Mouse (Mus musculus) cortical plate, adult 2 months (tissue): ENCODE results near the gene Usp54. TPM values are rescaled to one million over a fixed set of nuclear protein-coding genes. Genes with fewer than 3 reads are reported as not detected.

ENCODE experiments used
- H3K27ac ChIP-seq: fragments of 200-500 bp; 2 replicates; pipeline ENCODE4 v1.5.1; 2012; ENCODE audit warnings: low read length, control low read depth, inconsistent platforms; ENCODE audit not compliant: insufficient read depth
- H3K4me1 ChIP-seq: fragments of 200-500 bp; 2 replicates; pipeline ENCODE4 v1.6.1; 2011; ENCODE audit warnings: low read length; ENCODE audit not compliant: control insufficient read depth, insufficient read depth
- H3K4me3 ChIP-seq: fragments of 200-500 bp; 2 replicates; pipeline ENCODE4 v1.5.1; 2011; ENCODE audit warnings: mild to moderate bottlenecking, low read length, control low read depth; ENCODE audit not compliant: insufficient read depth
- CTCF ChIP-seq: fragments of 200-500 bp; IDR thresholded peaks from 2 replicates; pipeline ENCODE4 v1.5.1; 2011; ENCODE audit warnings: mild to moderate bottlenecking, control low read depth, low read length; ENCODE audit not compliant: insufficient read depth; ENCODE audit errors: extremely low read depth
- POLR2A ChIP-seq: fragments of 200-500 bp; IDR thresholded peaks from 2 replicates; pipeline ENCODE4 v1.6.1; 2011; ENCODE audit warnings: mild to moderate bottlenecking, low read length, control low read depth; ENCODE audit not compliant: insufficient read depth; ENCODE audit errors: extremely low read depth
- polyA plus RNA-seq: library from polyadenylated mRNA; depleted of rRNA; stranded (reverse); fragments of >200 nt; gene quantifications from 2 replicates; pipeline ENCODE4 v1.2.3, GENCODE M21; 2012

The Usp54 gene
- polyA plus RNA-seq, 1 experiment: 47.8 TPM

DNA sequence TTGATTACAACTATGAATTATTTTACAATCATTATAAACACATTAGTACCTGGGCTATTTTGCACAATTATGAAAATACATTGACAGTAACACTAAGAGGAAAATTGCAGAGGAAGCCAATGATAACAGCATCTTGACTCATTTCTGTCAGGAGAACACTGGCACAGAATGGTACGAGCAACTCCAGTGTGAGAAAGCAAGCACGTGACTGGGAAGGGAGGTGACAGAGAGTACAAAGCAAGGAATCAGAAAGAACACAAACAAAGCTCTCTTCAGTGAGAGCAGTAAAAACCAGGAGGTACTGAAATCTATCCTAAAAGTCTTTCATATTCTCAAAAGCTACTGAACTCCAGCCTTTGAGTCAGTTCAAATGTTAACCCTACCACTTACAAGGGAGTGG is 24.4 kb downstream of the Usp54 start:
- TF ChIP-seq POLR2A: peak; percentile 53
- no peak for TF ChIP-seq CTCF
- H3K4me1 ChIP-seq: peaks cover 1% of the 10 kb centered on the region; the same call in 1 of the 2 replicates
- H3K27ac ChIP-seq: no peak overlapping the region
- no peak overlapping the region for H3K4me3 ChIP-seq

DNA sequence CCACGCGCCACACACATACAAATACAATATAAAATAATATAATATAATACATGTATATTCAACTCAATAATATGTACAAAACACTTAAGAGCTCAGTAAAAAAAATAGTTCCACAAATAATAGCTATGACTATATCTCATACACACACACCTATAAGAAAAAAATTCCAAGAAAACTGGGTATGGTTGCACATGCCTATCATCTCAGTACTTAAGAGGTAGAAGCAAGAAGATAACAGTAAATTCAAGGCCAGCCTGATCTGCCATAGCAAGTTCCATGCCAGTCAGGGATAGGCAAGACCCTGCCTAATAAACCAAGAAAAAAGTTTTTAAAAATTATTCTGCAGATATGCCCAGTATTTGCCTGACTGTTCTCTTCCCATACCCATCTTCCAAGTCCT is 25.8 kb downstream of the Usp54 start:
- H3K27ac ChIP-seq: no peak overlapping the region
- peaks cover 1% of the 10 kb centered on the region; the same call in 1 of the 2 replicates for H3K4me1 ChIP-seq
- TF ChIP-seq POLR2A (no peak), CTCF (no peak)
- H3K4me3 ChIP-seq: no peak overlapping the region

DNA sequence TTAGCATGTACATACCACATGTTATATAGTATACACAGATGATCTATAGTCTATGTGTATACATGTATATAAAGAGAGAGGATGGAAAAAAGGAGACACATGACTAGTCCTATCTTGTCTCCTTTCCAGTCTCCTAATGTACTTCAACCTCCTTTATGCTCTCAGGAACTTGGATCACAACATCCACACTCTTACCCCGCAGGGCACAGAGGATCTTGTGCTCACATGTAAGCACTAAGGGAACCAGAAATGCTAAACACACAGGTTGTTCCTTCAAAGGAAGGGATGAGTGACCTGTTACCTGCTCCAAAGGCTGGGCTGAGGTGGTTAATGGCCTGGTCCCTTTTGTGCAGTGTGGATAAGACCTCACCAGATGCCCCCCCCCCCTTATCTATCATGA is 28.0 kb downstream of the Usp54 start:
- Histone ChIP-seq H3K27ac (no peak overlapping the region), H3K4me1 (no peaks in the 10 kb centered on the region; the same call in 1 of the 2 replicates), H3K4me3 (no peak overlapping the region)
- TF ChIP-seq POLR2A: no peak
- no peak for TF ChIP-seq CTCF

DNA sequence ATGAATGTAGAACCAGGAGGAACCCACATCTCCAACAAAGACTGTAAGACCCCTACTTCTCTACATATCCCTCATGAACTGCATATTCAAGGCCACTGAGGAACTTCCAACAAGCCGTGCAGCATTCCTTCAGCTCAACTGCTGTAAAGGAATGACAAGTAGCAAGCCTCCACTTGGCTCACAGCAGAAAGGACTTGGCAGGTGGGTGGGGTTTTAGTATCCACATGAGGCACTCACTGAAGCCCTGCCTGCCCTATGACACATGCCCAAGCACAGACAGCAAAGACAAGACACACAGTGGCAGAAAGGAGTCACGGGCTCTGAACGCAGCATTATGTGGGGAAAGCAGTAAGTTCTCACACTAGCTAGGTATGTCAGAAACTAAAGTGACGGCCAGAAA is 30.7 kb downstream of the Usp54 start:
- no peak overlapping the region for H3K27ac ChIP-seq
- H3K4me3 ChIP-seq: no peak overlapping the region
- TF ChIP-seq CTCF (no peak), POLR2A (no peak)
- peaks cover 2% of the 10 kb centered on the region for H3K4me1 ChIP-seq

DNA sequence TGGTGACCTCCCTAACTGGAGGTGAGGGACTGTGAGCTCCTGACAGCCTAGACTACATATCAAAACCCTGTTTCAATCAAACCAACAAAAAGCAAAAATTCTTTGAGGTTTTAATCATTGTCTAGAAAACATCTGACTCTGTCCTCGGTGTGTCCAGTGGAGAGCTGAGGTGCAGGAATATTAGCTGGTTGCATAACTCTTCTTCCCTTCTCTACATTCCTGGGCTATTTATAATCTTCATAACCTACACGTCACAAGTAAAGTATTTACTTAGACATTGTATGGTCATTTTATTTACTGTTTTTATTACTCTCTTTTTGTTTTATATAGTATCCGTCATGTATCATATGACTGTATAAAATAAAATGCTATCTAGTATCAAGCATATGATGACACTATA is 31.3 kb downstream of the Usp54 start:
- H3K27ac ChIP-seq: no peak overlapping the region
- peaks cover 2% of the 10 kb centered on the region for H3K4me1 ChIP-seq
- H3K4me3 ChIP-seq: no peak overlapping the region
- TF ChIP-seq POLR2A (no peak), CTCF (no peak)

DNA sequence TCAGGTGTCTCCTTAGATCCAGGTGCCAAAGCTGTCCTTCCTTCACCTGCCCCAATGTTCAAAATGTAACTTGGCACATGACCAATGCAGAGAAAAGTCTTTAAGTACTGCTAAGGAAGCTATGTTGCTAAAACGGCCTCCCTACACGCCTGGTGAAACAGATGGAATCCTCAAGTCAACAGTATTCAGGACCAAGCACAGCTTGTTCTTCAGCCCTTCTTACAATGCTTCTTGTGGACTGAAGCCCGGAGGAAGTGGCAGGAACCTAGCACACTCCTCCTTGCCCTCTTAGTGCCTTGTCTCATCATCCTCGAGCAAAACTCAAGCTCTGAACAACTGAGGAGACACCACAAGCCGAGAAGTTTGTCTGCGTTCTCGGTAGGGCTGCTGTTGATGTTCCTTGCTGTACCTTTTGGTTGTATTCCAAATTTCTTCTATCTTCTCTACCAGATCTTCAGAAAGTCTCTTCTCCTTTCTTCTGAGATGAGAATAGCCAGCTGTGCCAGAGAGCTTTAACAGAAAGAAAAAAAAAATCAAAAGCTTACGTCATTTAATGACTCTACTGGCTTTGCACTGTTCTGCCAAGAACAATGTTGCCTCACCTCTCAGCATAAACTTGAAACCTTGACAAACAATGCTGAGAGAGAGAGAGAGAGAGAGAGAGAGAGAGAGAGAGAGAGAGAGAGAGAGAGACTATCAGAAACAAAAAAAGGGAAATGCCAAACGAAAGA is 33.3 kb downstream of the Usp54 start:
- H3K4me3 ChIP-seq: peak overlapping the region; percentile 5; the same call in 1 of the 2 replicates
- H3K27ac ChIP-seq: peak overlapping the region; percentile 76
- TF ChIP-seq CTCF (no peak), POLR2A (no peak)
- H3K4me1 ChIP-seq: peaks cover 2% of the 10 kb centered on the region

DNA sequence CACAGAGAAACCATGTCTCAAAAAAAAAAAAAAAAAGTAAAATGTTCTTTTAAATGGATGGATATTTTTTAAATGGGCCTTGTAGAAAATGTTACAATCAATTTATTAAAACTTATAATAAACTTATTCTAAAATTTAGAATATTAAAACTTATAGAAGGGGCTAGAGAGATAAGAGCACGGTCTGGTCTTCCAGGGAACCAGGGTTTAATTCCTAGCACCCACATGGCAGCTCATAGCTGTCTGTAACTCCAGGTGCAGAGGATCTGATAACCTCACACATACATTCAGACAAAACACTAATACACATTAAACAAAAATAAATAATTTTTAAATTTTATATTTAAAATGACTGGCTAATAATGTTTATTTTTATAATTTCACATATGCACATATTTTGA is 39.6 kb downstream of the Usp54 start:
- Histone ChIP-seq H3K27ac (no peak overlapping the region), H3K4me1 (peaks cover 2% of the 10 kb centered on the region; the same call in 1 of the 2 replicates), H3K4me3 (no peak overlapping the region)
- TF ChIP-seq CTCF (no peak), POLR2A (no peak)

DNA sequence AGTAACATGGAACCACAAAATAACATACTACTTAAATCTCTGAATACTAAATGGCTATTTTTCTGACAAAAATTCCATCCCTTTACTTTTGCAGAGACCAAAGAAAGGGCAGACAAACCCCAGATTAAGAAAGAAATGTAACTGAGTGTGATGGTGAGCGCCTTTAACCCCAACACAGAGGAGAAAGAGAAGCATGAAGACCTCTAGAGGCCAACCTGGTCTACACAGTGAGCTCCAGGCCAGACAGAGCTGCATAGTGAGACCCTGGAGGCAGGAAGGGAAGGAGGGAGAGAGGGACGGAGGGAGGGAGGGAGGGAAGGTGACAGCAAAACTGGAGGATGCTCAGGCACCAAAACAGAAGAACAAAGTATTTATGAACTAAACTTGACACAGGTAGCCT is 40.7 kb downstream of the Usp54 start:
- Histone ChIP-seq H3K27ac (no peak overlapping the region), H3K4me3 (no peak overlapping the region), H3K4me1 (peaks cover 5% of the 10 kb centered on the region; the same call in 1 of the 2 replicates)
- no peak for TF ChIP-seq CTCF
- no peak for TF ChIP-seq POLR2A

DNA sequence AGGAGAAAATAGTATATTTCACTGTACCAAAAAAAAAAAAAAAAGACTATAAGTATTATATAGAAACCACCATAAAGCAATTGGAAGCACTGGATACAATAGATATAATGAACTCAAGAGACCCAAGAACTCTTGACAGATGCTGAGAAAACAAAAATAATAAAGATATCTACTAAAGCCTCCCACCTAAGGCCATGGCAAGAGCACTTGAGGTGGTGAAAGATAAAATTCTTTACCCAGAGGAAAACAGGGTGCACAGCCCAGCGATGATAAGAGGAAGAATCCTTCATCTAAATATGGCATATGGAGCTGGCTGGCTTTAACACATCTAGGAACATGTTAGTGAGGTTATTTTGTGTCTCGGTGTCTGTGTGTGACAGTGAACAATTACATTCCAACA is 41.3 kb downstream of the Usp54 start:
- TF ChIP-seq POLR2A (no peak), CTCF (no peak)
- H3K4me1 ChIP-seq: peaks cover 5% of the 10 kb centered on the region; the same call in 1 of the 2 replicates
- no peak overlapping the region for H3K4me3 ChIP-seq
- H3K27ac ChIP-seq: peak overlapping the region; percentile 44; the same call in 1 of the 2 replicates

DNA sequence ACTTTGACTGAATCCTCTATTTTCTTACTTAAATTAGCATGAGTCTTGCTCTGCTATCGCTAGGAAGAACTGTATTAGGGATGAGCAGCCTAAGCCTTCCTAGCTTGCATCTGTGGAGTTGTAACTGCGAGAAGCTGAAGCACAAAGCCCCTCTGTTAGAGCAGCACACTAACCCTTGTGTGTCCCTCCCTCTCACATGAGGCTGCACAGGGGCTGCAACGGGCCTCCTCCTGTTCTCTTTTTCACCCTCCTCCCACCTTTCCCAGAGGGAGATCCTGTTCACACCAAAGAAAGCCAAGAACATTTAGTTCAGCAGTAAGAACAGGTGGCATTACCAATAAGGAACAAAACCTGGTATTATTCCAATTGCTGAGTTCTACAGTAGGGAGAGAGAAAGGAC is 45.1 kb downstream of the Usp54 start:
- no peak for TF ChIP-seq POLR2A
- no peak for TF ChIP-seq CTCF
- H3K27ac ChIP-seq: peak overlapping the region; percentile 93
- no peak overlapping the region for H3K4me3 ChIP-seq
- peaks cover 5% of the 10 kb centered on the region; the same call in 1 of the 2 replicates for H3K4me1 ChIP-seq

DNA sequence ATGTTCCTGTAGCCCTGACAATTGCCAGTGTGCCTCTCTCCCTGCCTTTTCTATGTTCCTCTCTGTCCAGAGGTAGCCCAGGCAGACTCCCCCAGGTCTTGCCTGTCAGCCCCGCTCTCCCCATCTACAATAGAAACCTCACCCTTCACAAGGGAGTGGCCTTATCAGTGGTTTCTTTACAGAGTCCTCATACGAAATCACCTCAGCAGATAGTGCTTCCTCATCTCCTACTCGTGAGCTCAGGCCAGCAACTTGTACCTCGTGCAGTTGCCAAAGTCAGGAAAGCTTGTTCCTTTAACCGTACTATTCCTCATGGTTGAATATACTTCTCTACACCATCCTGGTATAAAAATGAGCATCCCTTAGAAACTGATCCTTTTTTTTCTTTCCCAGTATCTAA is 53.4 kb downstream of the Usp54 start:
- TF ChIP-seq CTCF (no peak), POLR2A (no peak)

More for the DNA sequence above, 53.4 kb downstream of the Usp54 start:
- H3K27ac ChIP-seq: no peak overlapping the region
- no peak overlapping the region for H3K4me3 ChIP-seq
- no peaks in the 10 kb centered on the region for H3K4me1 ChIP-seq
